In the genomic region with DNA sequence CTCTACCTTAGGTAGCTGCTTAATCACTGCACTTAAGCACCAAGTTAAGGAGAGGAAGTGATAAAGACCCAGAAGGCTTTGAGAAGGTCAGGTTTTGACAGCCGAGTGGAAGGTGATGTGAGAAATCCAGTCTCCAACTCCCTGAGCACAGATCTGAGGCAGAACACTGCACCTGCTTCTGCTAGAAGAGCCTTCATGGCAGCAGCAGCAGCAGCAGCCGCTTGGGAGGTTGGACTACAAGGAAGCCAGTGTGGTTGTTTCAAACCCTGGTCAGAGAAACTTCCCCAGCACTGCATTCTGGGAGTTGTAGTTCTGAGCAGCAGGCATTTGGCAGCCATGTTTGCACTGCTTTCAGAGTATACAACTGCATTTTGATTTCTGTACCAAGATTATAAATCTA, we compare ENCODE assay signal across 8 mouse cellular contexts.
DNase-seq lines count a peak whose midpoint lies in the region; ATAC-seq and TF ChIP-seq lines count a peak whose summit lies in the region.

No protein-coding gene starts in this region.

- peak overlapping the region; percentile 48 for H3K4me2 ChIP-seq in kidney, embryonic 16.5 days (replicated peaks; ENCODE audit: low read depth, low read length)
- H3K4me2 ChIP-seq in liver, embryonic 12.5 days = peak overlapping the region; percentile 51
- peak overlapping the region; percentile 40; the same call in 1 of the 2 replicates for H3K4me2 ChIP-seq in stomach, postnatal 0 days (replicated peaks; ENCODE audit: low read depth)

- peak overlapping the region; percentile 51 for H3K9ac ChIP-seq in kidney, embryonic 16.5 days (replicated peaks; ENCODE audit: low read length)
- H3K9ac ChIP-seq in liver, embryonic 12.5 days = no peak overlapping the region
- H3K9ac ChIP-seq in stomach, postnatal 0 days (ENCODE audit: low read length) = no peak overlapping the region

- TF ChIP-seq EP300 in stomach, postnatal 0 days (optimal IDR thresholded peaks at IDR 0.05) = no peak

- H3K27me3 ChIP-seq in cerebellum, adult 2 months (ENCODE audit: control insufficient read depth, insufficient read depth, low read length) = no peaks in the 10 kb centered on the region
- H3K27me3 ChIP-seq in heart, embryonic 10.5 days (ENCODE audit: insufficient read depth, poor library complexity, severe bottlenecking) = no peaks in the 10 kb centered on the region
- no peaks in the 10 kb centered on the region for H3K27me3 ChIP-seq in kidney, embryonic 16.5 days (ENCODE audit: insufficient read depth, low read length)
- H3K27me3 ChIP-seq in liver, embryonic 12.5 days (replicated peaks) = no peaks in the 10 kb centered on the region
- H3K27me3 ChIP-seq in stomach, postnatal 0 days (ENCODE audit: control insufficient read depth, insufficient read depth, low read length) = no peaks in the 10 kb centered on the region

- no peak for TF ChIP-seq POLR2A in cerebellum, adult 2 months (IDR thresholded peaks at IDR 0.05; ENCODE audit: borderline replicate concordance, insufficient read depth, low read length)

- H3K36me3 ChIP-seq in heart, embryonic 10.5 days = no peaks in the 10 kb centered on the region
- no peaks in the 10 kb centered on the region for H3K36me3 ChIP-seq in kidney, embryonic 16.5 days (ENCODE audit: insufficient read depth, low read length)
- no peaks in the 10 kb centered on the region for H3K36me3 ChIP-seq in liver, embryonic 12.5 days
- no peaks in the 10 kb centered on the region for H3K36me3 ChIP-seq in stomach, postnatal 0 days (ENCODE audit: control insufficient read depth, insufficient read depth, low read length)

- H3K4me1 ChIP-seq in cerebellum, adult 2 months (ENCODE audit: control insufficient read depth, insufficient read depth, low read length) = peaks cover 15% of the 10 kb centered on the region
- peaks cover 36% of the 10 kb centered on the region for H3K4me1 ChIP-seq in heart, embryonic 10.5 days
- peaks cover 7% of the 10 kb centered on the region for H3K4me1 ChIP-seq in kidney, embryonic 16.5 days (ENCODE audit: insufficient read depth, low read length)
- H3K4me1 ChIP-seq in liver, embryonic 12.5 days = 0 out of 2 replicates have a peak, but pooled peaks cover 4% of the 10 kb centered on the region
- H3K4me1 ChIP-seq in stomach, postnatal 0 days (replicated peaks; ENCODE audit: control insufficient read depth, insufficient read depth) = no peaks in the 10 kb centered on the region

- WGBS in cerebellum, adult 2 months = 36% methylated on average over 2 of the region's 2 CpGs
- WGBS in heart, embryonic 10.5 days = 24% methylated on average over 2 of the region's 2 CpGs
- 20% methylated on average over 2 of the region's 2 CpGs for WGBS in kidney, embryonic 16.5 days
- 14% methylated on average over 2 of the region's 2 CpGs for WGBS in liver, embryonic 12.5 days (ENCODE audit: insufficient replicate concordance)
- 23% methylated on average over 2 of the region's 2 CpGs for WGBS in stomach, postnatal 0 days

- H3K4me3 ChIP-seq in cerebellum, adult 2 months (replicated peaks; ENCODE audit: insufficient read depth, low read depth, low read length) = peak overlapping the region; percentile 34
- peak overlapping the region; percentile 31; the same call in 1 of the 2 replicates for H3K4me3 ChIP-seq in heart, embryonic 10.5 days
- peak overlapping the region; percentile 34 for H3K4me3 ChIP-seq in kidney, embryonic 16.5 days (ENCODE audit: low read length)
- peak overlapping the region; percentile 17 for H3K4me3 ChIP-seq in liver, embryonic 12.5 days
- 0 out of 2 replicates have a peak overlapping the region, but pooled peaks have one; percentile 18 for H3K4me3 ChIP-seq in stomach, postnatal 0 days (ENCODE audit: low read depth, low read length)

- no peak overlapping the region for H3K27ac ChIP-seq in cerebellum, adult 2 months (ENCODE audit: insufficient read depth, low read length)
- peak overlapping the region; percentile 59; the same call in 1 of the 2 replicates for H3K27ac ChIP-seq in heart, embryonic 10.5 days
- H3K27ac ChIP-seq in kidney, embryonic 16.5 days (ENCODE audit: low read length) = peak overlapping the region; percentile 66; the same call in 1 of the 2 replicates
- H3K27ac ChIP-seq in liver, embryonic 12.5 days = no peak overlapping the region
- H3K27ac ChIP-seq in stomach, postnatal 0 days (replicated peaks) = no peak overlapping the region

- no peak for TF ChIP-seq CTCF in cerebellum, adult 2 months (IDR thresholded peaks at IDR 0.05; ENCODE audit: borderline replicate concordance, insufficient read depth, low read depth, low read length)
- no peak for TF ChIP-seq CTCF in stomach, postnatal 0 days (IDR thresholded peaks at IDR 0.05; ENCODE audit: low read depth)

- no peak for ATAC-seq in cerebellum, adult (ENCODE audit: insufficient number of reproducible peaks, low FRiP score, low TSS enrichment)
- peak; percentile 74 for ATAC-seq in kidney, embryonic 16.5 days (ENCODE audit: low FRiP score, low TSS enrichment)
- ATAC-seq in liver, embryonic 12.5 days = peak; percentile 60; the same call in 1 of the 2 replicates
- ATAC-seq in monocyte, adult 5-6 weeks (replicated peaks; ENCODE audit: insufficient number of reproducible peaks, low FRiP score, low TSS enrichment, poor library complexity, severe bottlenecking) = peak; percentile 78
- ATAC-seq in stomach, postnatal 0 days (ENCODE audit: low FRiP score, low TSS enrichment) = peak; percentile 67

- no peaks in the 10 kb centered on the region for H3K9me3 ChIP-seq in heart, embryonic 10.5 days
- H3K9me3 ChIP-seq in kidney, embryonic 16.5 days (ENCODE audit: low read length) = no peaks in the 10 kb centered on the region
- H3K9me3 ChIP-seq in liver, embryonic 12.5 days (replicated peaks) = no peaks in the 10 kb centered on the region
- no peaks in the 10 kb centered on the region for H3K9me3 ChIP-seq in stomach, postnatal 0 days (ENCODE audit: control insufficient read depth, low read length)

- DNase-seq in cerebellum, adult 2 months = peak; percentile 54 to 77
- peak; percentile 84 for DNase-seq in embryo, embryonic 10.5 days (ENCODE audit: low spot score)
- DNase-seq in heart, embryonic 10.5 days (ENCODE audit: low spot score) = no peak
- DNase-seq in stomach, postnatal 0 days (ENCODE audit: low spot score) = peak; percentile 49

Comparison
In these comparisons a context has a peak if more than half of its experiments do, and no peak if none do; other contexts are left out.
1. H3K27ac ChIP-seq: peak in heart, embryonic 10.5 days (single experiment) and kidney, embryonic 16.5 days (single experiment); none in cerebellum, adult 2 months (single experiment), liver, embryonic 12.5 days (single experiment) and stomach, postnatal 0 days (single experiment).
2. Peak in every context shown above with its lines, with median percentiles within 50 percentile points of each other: H3K4me3 ChIP-seq and H3K4me2 ChIP-seq.